In the genomic region with DNA sequence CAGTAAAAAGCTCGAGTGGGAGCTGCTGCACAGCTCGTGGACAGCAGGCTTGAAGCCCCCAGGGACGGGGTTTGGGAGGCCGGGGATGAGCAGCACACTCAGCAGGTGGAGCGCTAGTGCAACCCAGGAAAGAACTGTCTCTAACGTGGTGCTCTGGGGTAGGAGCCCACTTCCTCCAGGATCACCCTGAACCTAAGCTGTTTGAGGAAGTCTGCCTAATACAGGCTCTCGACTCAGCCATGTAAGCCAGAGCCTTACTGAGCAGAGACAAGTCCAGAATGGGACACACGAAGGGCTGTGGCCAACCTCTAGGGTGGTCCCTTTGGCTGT, we compare ENCODE assay signal across 10 mouse cellular contexts. TPM values are rescaled to one million over a fixed set of nuclear protein-coding genes. Genes with fewer than 3 reads are reported as not detected.
DNase-seq lines count a peak whose midpoint lies in the region; ATAC-seq and TF ChIP-seq lines count a peak whose summit lies in the region.
"Had no signal": no experiment of that assay in that cellular context is flagged by ENCODE, and none has a peak within 500 bp of the region (broad histone marks: within the 10 kb centered on the region; RNA-seq: fewer than 3 reads in every experiment).

No protein-coding gene starts in this region.

- CTCF ChIA-PET in Patski (lab: Charles Lee) = interaction anchor here (1.0 to 1.7 kb wide), 3 partner anchors 13 to 49 kb away, joined by 3 to 5 read pairs (median 5); no protein-coding TSS in a partner anchor

- no peak overlapping the region for H3K9ac ChIP-seq in hindbrain, embryonic 15.5 days

- peaks cover 41% of the 10 kb centered on the region for H3K4me1 ChIP-seq in heart, embryonic 10.5 days
- peaks cover 17% of the 10 kb centered on the region for H3K4me1 ChIP-seq in hindbrain, embryonic 15.5 days (replicated peaks)
- peaks cover 27% of the 10 kb centered on the region for H3K4me1 ChIP-seq in midbrain, embryonic 10.5 days

- no peak overlapping the region for H3K4me2 ChIP-seq in hindbrain, embryonic 15.5 days

- peak; percentile 29 for ATAC-seq in Patski
- no peak; the same call in 1 of the 2 replicates for ATAC-seq in hindbrain, embryonic 15.5 days (ENCODE audit: low FRiP score, low read depth)

- TF ChIP-seq CTCF in Patski (IDR thresholded peaks at IDR 0.05) = no peak

- peak overlapping the region; percentile 78 for H3K27ac ChIP-seq in heart, embryonic 10.5 days
- H3K27ac ChIP-seq in hindbrain, embryonic 15.5 days (replicated peaks) = peak overlapping the region; percentile 57
- peak overlapping the region; percentile 79 for H3K27ac ChIP-seq in midbrain, embryonic 10.5 days (replicated peaks)

- H3K4me3 ChIP-seq in heart, embryonic 10.5 days = peak overlapping the region; percentile 12
- no peak overlapping the region for H3K4me3 ChIP-seq in hindbrain, embryonic 15.5 days
- H3K4me3 ChIP-seq in midbrain, embryonic 10.5 days = no peak overlapping the region

- H3K9me3 ChIP-seq in heart, embryonic 10.5 days = no peaks in the 10 kb centered on the region
- no peaks in the 10 kb centered on the region for H3K9me3 ChIP-seq in hindbrain, embryonic 15.5 days
- H3K9me3 ChIP-seq in midbrain, embryonic 10.5 days (replicated peaks) = no peaks in the 10 kb centered on the region

- no peak for DNase-seq in heart, embryonic 10.5 days (ENCODE audit: low spot score)
- DNase-seq in heart, postnatal 4 days = no peak
- DNase-seq in Patski (ENCODE audit: low read depth, low spot score) = no peak
- DNase-seq in midbrain, embryonic 10.5 days (ENCODE audit: low spot score) = no peak
- no peak for DNase-seq in ovary, postnatal 14 days (ENCODE audit: low spot score)
- DNase-seq in layer of hippocampus, adult 8-10 months (ENCODE audit: low spot score in 2 of 2) = no peak
- DNase-seq in adrenal gland, postnatal 10 days = no peak
- DNase-seq: thymus, adult 18-20 months had no signal

- POLR2A ChIA-PET in Patski (lab: Charles Lee) = interaction anchor here (1.2 to 2.2 kb wide), 3 partner anchors 20 to 47 kb away, joined by 4 to 5 read pairs (median 5); a partner anchor contains a TSS

- in situ Hi-C loops in Patski (cut with MboI; ENCODE audit: low pct_unique_long_range_greater_than_20kb) = no loop called here

- WGBS in heart, embryonic 10.5 days = 49% methylated on average over 8 of the region's 8 CpGs
- 51% methylated on average over 8 of the region's 8 CpGs for WGBS in hindbrain, embryonic 15.5 days
- WGBS in midbrain, embryonic 10.5 days = 53% methylated on average over 8 of the region's 8 CpGs

- peaks cover 21% of the 10 kb centered on the region for H3K36me3 ChIP-seq in heart, embryonic 10.5 days
- peaks cover 12% of the 10 kb centered on the region for H3K36me3 ChIP-seq in hindbrain, embryonic 15.5 days
- H3K36me3 ChIP-seq in midbrain, embryonic 10.5 days = peaks cover 22% of the 10 kb centered on the region

- H3K27me3 ChIP-seq in heart, embryonic 10.5 days (ENCODE audit: insufficient read depth, poor library complexity, severe bottlenecking) = peaks cover 46% of the 10 kb centered on the region
- peaks cover 14% of the 10 kb centered on the region for H3K27me3 ChIP-seq in Patski
- H3K27me3 ChIP-seq in hindbrain, embryonic 15.5 days = no peaks in the 10 kb centered on the region
- H3K27me3 ChIP-seq in midbrain, embryonic 10.5 days (ENCODE audit: low read depth, poor library complexity, severe bottlenecking) = peaks cover 12% of the 10 kb centered on the region

RNA-seq across cellular contexts. Expression of a gene that starts 8.4 kb away (rescaled TPM):
- 0.26 and 2.2 TPM in 2 replicates for polyA plus RNA-seq in heart, embryonic 10.5 days (2016; fragmentation: Nextera tagmentation; extraction: Ambion mirVana)
- 1 to 10 TPM; 1.7 to 1.8 TPM for total RNA-seq in heart, postnatal 4 days (2021)
- not detected for polyA plus RNA-seq in Patski (2021)
- polyA plus RNA-seq in hindbrain, embryonic 15.5 days (2015; fragmentation: Nextera tagmentation; extraction: Ambion mirVana) = 0.41 and 0.75 TPM in 2 replicates
- 0.26 and 0.27 TPM in 2 replicates for polyA plus RNA-seq in midbrain, embryonic 10.5 days (2016; fragmentation: Nextera tagmentation; extraction: Ambion mirVana)
- under 1 TPM in 1 of 4 experiments, not detected in 3; 0.25 TPM for total RNA-seq in layer of hippocampus, adult 8-10 months (2022)
- 10 to 100 TPM in 1 of 2 experiments, 1 to 10 TPM in 1; 9.6 to 15.7 TPM for total RNA-seq in adrenal gland, postnatal 10 days (2021)
- polyA plus RNA-seq: C2C12 had no signal

RNA-seq across cellular contexts. Expression of a gene that starts 10.6 kb away (rescaled TPM):
- 153 and 186 TPM in 2 replicates for polyA plus RNA-seq in heart, embryonic 10.5 days (2016; fragmentation: Nextera tagmentation; extraction: Ambion mirVana)
- 10 to 100 TPM; 76.5 to 82.6 TPM for total RNA-seq in heart, postnatal 4 days (2021)
- polyA plus RNA-seq in Patski (2021) = 78.0 TPM
- polyA plus RNA-seq in hindbrain, embryonic 15.5 days (2015; fragmentation: Nextera tagmentation; extraction: Ambion mirVana) = 243 and 246 TPM in 2 replicates
- 226 and 238 TPM in 2 replicates for polyA plus RNA-seq in midbrain, embryonic 10.5 days (2016; fragmentation: Nextera tagmentation; extraction: Ambion mirVana)
- total RNA-seq in layer of hippocampus, adult 8-10 months (2022) = 10 to 100 TPM; 61.1 to 68.7 (median 63.3) TPM
- total RNA-seq in adrenal gland, postnatal 10 days (2021) = 10 to 100 TPM; 60.0 to 62.2 TPM

RNA-seq across cellular contexts. Expression of a gene that starts 12.0 kb away (rescaled TPM):
- not detected in 2 replicates for polyA plus RNA-seq in heart, embryonic 10.5 days (2016; fragmentation: Nextera tagmentation; extraction: Ambion mirVana)
- total RNA-seq in heart, postnatal 4 days (2021) = under 1 TPM in 1 of 2 experiments, not detected in 1; 0.83 TPM
- polyA plus RNA-seq in Patski (2021) = not detected
- not detected in 2 replicates for polyA plus RNA-seq in hindbrain, embryonic 15.5 days (2015; fragmentation: Nextera tagmentation; extraction: Ambion mirVana)
- not detected in 2 replicates for polyA plus RNA-seq in midbrain, embryonic 10.5 days (2016; fragmentation: Nextera tagmentation; extraction: Ambion mirVana)
- not detected for total RNA-seq in layer of hippocampus, adult 8-10 months (2022)
- total RNA-seq in adrenal gland, postnatal 10 days (2021) = 10 to 100 TPM in 1 of 2 experiments, 1 to 10 TPM in 1; 7.1 to 21.8 TPM

RNA-seq across cellular contexts. Expression of a gene that starts 34.1 kb away (rescaled TPM):
- polyA plus RNA-seq in heart, embryonic 10.5 days (2016; fragmentation: Nextera tagmentation; extraction: Ambion mirVana) = 550 and 670 TPM in 2 replicates
- 100 to 1,000 TPM; 353 to 365 TPM for total RNA-seq in heart, postnatal 4 days (2021)
- 661 TPM for polyA plus RNA-seq in Patski (2021)
- 263 and 274 TPM in 2 replicates for polyA plus RNA-seq in hindbrain, embryonic 15.5 days (2015; fragmentation: Nextera tagmentation; extraction: Ambion mirVana)
- 534 and 562 TPM in 2 replicates for polyA plus RNA-seq in midbrain, embryonic 10.5 days (2016; fragmentation: Nextera tagmentation; extraction: Ambion mirVana)
- total RNA-seq in layer of hippocampus, adult 8-10 months (2022) = 100 to 1,000 TPM; 119 to 147 (median 134) TPM
- total RNA-seq in adrenal gland, postnatal 10 days (2021) = 100 to 1,000 TPM; 424 to 571 TPM

RNA-seq across cellular contexts. Expression of a gene that starts 42.5 kb away (rescaled TPM):
- 587 and 673 TPM in 2 replicates for polyA plus RNA-seq in heart, embryonic 10.5 days (2016; fragmentation: Nextera tagmentation; extraction: Ambion mirVana)
- total RNA-seq in heart, postnatal 4 days (2021) = 100 to 1,000 TPM; 296 to 308 TPM
- 439 TPM for polyA plus RNA-seq in Patski (2021)
- polyA plus RNA-seq in hindbrain, embryonic 15.5 days (2015; fragmentation: Nextera tagmentation; extraction: Ambion mirVana) = 492 and 533 TPM in 2 replicates
- 743 and 777 TPM in 2 replicates for polyA plus RNA-seq in midbrain, embryonic 10.5 days (2016; fragmentation: Nextera tagmentation; extraction: Ambion mirVana)
- total RNA-seq in layer of hippocampus, adult 8-10 months (2022) = 100 to 1,000 TPM; 268 to 314 (median 278) TPM
- total RNA-seq in adrenal gland, postnatal 10 days (2021) = 100 to 1,000 TPM; 281 to 286 TPM
